Mouse (Mus musculus) spleen, adult 2 months (tissue): ENCODE data around the gene Crb2.

ENCODE experiments used
- CTCF ChIP-seq: fragments of 200-500 bp; IDR thresholded peaks from 2 replicates; pipeline ENCODE4 v1.5.1; 2011; ENCODE audit warnings: mild to moderate bottlenecking, inconsistent platforms; ENCODE audit not compliant: insufficient read depth, insufficient read length, insufficient replicate concordance; ENCODE audit errors: extremely low read depth
- POLR2A ChIP-seq: fragments of 200-500 bp; IDR thresholded peaks from 2 replicates; pipeline ENCODE4 v1.6.1; 2011; ENCODE audit warnings: low read depth, low read length, inconsistent platforms

GRCm38 (mm10) chr2:37763638-37764037, 12.4 kb upstream of the Crb2 start:
- no peak for TF ChIP-seq CTCF
- no peak for TF ChIP-seq POLR2A
